Mouse (Mus musculus) cerebellum, adult 11-12 months (tissue): ENCODE measurements around the gene Msantd3.
A peak's percentile ranks its signal among the peaks of the same experiment; 100 is the strongest.

Experiments used
- DNase-seq: peaks from one replicate; pipeline ENCODE4 v3.0.0; 2022

Gene Msantd3

DNA sequence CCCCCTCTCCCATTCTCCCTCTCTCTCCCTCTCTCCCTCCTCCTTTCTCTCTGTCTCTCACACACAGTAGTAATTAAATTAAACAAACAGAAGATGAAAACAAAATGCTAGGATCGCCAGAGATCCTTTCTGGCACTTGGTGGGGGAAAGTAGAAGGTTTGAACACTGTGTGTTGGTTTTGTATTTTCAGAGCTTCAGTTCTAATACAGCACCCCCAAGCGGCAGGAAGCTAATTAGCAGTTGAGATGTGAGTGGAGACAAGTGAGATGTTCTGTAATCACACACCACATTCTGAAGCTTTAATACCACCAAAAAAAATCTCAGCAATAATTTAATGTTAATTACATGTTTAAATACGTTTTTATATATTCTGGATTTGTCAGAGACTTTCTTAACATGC, 16.0 kb downstream of the Msantd3 start:
- no peak for DNase-seq

DNA sequence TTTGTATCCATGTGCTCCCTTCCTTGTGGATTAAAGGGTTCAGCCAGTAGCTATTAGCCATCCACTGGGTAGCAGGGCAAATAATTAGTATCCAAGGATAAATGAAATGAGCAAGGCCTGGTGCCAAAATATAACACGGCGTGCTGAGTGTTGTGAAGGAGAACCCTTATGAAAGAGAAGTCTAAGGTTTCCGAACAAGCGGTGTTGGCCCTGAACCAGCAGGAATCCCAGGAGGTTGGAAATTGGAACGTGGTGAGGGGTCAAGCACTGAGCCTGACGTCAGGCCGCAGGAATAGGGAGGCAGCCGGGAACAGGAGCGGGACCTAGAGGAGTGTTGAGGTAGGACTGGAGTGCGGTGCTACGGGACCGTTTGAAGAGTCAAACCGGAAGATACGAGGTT, 19.9 kb downstream of the Msantd3 start:
- DNase-seq: no peak

DNA sequence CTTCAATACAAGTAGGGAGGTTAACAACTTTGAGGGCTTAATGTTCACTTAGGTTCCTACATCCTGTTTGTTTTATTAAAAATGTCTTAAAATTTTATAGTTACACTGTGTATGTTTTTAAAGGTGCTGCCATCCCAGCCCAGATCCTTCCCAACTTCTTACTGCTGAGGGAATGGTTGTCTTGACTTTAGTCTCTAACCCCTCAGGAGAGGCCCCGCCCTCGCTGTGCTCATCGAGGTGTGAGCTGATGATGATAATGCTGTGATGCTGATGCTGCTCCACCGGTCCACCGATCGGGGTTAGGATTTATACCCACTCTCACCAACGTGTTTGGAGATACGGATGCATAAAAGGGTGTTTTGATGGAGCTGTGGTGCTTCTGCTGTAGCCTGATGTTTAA, 22.1 kb downstream of the Msantd3 start:
- DNase-seq: no peak

DNA sequence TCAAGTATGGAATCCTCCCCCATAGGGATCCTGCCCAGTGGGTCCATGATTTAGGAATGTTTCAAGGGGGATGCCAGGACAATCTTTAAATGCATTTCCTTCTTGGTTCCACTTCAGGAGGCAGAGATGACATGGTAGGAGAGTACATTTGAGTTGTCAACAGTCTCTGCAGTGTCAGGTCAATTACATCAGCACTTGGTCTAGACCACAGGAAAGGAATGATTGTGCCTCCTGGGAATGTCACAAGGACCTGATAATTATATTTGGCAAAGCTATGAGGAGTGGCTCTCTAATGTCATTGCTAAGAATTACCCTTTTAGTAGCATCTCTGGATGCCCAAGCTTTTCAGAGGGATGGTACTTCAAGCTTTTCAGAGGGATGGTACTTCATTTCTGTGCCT, 25.2 kb downstream of the Msantd3 start:
- DNase-seq: no peak

DNA sequence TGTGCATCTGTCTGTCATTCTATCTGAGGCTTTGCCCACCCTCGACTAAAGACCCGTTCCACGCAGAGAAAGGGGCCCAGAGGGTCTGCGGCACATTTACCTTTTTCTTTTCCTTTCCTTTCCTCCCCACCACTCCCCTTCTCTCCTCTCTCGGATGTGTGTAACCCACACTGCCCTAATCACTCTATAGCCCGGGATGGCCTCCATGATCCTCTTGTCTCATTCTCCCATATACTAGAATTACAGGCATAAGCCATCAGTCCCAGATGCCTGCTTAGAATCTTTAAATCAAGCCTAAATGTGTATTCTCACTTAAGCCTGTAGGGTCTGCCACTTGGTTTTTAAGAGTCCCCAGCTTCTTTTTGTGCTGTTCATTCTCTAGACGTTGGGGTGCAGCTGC, 36.6 kb downstream of the Msantd3 start:
- DNase-seq: no peak

DNA sequence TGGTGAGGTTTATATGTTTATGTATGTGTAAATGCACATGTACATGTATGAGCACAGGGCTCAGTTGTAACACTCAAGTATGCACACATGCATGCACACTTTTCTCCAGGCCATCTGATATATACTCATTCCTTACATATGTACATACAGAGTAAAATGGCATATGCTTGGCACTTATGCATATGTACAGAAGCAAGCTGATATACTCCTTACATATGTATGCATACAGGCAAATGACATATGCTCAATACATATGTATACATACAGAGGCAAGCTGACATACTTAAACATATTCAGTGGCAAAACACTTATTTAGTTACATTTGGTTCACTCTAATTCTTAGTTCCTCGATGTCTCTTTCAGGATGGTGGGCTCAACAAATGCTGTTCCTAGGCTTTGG, 38.1 kb downstream of the Msantd3 start:
- DNase-seq: no peak

DNA sequence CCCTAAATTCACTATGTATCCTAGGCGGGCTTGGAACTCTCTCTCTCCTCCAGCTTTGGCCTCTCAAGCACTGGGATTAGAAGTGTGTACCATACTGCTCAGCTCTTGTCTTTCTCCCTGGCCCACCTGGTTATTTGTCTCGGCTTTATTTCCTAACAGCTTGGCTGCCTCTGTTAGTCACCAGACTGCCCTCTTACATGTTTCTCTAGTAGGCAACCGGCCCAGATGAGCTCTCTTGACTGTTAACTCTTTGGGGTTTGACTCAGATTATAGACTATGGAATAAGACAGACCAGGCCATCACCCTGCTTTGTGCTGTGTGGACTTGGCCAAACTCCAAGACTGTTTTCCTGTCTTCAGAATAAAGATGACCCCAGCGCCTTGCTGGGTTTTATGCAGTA, 38.7 kb downstream of the Msantd3 start:
- DNase-seq: no peak

DNA sequence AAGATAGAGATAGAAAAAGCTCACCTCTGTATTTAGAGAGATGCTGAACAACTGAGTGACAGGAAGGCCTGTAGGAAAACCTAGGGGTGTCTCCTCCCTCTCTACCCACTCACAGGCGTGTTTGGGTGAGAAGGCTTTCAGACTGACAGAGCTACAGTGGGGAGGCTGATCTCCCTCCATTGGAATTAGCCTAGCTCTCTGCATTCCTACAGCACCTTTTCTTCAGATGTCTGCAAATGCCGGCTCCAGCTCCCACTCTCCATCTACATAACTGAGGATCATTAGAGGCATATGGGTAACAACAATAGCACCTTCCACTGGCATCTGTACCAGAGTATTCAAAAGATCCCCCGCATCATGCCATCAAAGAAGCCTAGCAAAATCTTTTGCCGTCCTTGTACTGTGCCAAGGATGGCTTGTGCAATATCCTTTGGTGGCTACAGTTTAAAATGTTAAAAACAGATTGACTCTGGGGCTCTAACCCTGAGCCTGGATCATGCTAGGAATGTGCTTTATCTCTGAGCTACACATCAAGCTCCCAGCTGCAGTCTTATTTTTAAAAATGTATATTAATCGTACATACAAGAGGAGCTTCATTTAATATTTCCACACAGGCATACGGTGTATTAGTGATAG, 39.9 kb downstream of the Msantd3 start:
- DNase-seq: no peak

DNA sequence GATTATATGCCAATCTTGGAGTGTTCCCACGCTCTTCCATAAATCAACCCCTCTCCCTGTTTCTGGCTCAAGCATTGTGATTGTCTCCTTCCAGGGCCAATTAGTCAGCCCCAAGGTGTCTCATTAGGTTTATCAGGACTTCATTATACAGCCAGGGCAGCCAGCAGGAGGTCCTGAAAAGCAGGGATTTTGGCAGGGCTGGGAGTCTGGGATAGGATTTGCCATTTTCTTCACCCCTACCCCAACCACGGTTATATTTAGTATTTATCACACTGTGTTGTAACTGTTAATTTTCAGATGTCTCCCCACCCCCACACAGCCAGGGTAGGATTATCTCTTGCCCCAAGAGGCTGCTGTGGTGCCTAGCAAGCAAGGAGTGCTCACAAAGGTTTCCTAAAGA, 41.5 kb downstream of the Msantd3 start:
- DNase-seq: no peak

DNA sequence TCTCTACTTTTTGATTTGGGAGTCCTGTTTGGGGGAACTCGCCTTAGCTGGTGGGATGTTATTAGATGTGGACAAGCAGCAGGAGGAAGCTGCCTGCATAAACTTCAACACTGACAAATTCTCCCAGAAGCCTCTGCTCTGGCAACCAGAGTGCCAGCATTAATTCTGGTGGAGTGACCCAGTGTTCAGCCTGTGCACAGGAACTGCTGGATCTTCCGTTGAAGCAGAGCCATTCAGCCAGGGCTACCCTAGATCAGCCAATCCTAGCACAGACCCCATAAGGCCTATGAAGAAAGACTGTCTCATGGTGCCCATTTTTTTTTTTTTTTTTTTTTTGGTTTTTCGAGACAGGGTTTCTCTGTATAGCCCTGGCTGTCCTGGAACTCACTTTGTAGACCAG, 42.3 kb downstream of the Msantd3 start:
- DNase-seq: no peak

DNA sequence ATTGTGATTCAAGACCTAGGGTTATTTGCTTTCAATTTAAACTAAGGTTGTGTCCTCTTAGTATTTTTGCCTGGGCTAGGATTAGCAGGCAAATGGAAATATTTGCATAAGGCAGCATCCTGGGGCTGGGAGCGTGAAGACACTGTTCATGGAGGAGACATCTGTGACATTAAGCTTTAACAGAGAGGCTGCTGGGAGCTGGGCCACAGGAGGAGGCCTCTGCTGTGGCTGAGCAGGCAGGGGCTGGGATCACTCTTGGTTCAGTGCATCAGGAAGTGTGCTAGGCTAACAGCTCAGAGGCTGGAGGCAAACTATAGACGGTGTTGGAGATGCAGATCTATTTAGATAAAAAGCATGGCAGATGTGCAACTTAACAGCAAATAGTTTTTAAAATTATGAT, 43.2 kb downstream of the Msantd3 start:
- DNase-seq: no peak

DNA sequence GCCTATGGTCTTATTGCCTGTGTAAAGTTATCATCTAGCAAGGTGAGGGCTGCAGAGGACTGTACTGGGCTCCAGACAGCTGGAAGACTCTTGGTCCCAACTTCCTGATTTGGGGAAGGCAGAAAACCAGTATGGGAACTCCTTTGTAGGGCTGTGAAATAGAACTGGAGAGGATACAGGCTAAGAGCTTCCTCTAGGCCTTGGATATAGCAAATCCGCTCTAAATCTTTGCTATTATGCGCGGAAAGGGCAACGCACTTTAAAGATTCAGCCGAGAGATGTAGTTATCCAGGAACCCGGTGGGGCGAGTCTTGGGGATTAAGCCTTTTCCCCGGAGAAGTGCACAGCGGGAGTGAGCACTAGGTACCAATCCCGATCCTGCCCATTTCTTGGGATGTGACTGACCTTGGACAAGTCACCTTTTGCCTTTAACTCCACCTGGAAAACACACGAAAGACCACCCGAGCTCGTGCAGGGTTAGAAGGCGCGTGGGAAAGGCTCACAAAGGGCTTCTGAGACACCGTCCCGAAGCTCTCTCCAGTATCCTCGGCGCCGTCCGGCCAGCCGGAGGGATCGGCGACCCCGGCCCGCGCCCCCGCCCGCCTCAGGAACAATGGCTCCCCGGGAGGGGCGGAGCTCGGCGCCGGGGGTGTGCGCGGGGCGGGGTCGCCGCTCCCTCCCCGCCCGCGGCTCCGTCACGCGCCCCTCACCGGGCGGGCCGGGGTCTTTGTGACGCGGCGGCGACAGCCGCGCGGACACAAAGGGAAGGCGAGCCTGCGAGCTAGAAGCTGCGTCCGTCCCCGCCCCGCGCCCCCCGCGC, 44.9 kb downstream of the Msantd3 start, which contains the start of gene Tmeff1:
TSS of gene Tmeff1 (plus strand) at position 754 of the 820 bp plus-strand sequence.
- no peak for DNase-seq

DNA sequence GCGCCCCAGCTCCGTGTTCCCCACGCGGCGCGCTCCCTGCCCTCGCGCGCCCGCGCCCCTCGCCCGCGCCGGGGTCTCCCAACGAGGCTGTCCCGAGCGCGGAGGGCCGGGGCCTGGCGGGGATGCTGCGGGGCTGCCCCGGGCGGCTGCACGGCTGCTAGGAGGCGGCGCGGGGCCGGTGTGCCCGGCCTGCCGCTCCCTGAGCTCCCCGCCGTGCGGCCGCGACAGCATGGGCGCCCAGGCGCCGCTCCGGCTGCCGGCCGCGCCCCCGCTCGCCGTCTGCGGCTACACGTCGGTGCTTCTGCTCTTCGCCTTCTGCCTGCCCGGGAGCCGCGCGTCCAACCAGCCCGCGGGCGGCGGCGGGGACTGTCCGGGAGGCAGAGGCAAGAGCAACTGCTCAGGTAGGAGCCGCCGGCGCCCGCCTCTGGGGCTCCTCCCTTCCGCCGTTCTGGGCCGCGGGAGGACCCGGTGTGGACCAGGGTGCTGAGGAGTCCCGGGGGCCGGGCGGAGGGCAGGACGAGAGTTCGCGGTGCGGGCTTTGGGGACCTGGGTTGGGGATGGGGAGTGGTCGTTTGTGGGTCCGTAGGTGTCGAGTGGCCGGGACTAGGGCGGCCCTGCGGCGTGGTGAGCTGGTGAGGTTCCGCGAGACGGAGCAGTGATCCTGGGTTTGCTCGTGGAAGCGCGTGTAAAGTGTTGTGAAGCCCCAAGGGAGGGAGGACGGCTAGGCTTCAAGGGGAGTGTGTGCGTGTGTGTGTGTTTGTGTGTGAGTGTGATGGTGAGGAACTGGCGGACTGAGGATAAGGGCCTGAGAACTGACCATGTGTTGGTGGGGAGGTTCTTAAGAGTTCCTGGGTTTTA, 45.7 kb downstream of the Msantd3 start:
- no peak for DNase-seq

DNA sequence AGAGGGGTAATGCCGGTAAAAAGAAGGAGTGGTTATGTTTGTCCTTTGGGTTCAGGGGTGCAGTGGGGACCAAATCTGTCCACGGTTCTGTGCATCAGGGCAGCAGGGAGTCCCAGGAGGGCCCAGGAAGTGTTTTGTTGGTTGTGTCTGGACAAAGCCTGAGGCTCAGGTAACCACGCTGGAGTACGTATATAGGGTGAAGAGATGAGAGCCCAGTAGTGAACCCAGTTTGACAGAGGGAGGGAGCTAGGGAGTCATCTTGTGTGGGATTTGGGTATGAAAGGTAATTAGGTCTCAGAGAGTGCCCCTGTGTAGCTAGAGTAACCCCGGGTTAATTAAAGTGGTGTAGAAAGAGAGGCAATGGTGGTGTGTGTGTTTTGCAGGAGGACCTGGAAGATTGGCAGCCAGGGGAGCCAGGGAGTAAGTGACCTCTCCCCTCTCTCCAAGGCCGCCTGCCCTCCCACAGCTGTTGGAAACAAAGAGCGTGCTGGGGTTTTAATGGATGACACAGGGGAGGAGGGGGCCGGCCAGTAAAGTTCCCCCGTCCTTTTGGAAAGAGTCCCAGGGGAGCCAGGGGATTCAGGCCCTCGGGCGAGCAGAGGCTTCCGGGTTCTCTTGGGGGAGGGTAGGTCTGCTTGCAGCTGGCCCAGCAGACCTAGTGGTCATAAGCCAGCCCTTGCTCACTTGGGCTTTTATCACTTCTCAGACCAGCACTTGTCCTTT, 46.5 kb downstream of the Msantd3 start:
- DNase-seq: peak; percentile 11

DNA sequence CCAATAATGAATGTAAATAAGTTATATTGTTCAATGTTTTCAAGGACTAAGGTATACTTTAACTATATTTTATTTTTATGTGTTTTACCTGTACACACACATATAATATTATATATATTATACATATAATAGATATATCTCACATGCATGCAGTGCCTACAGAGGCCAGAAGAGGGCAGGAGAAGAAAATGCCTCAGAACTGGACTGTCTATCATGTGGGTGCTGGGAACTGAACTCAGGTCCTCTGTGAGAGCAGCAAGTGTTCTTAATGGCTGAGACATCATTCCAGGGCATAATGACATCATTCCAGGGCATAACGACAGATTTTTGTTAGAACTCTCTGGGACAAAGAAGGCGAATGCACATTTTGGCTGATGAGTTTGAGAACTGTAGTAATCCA, 47.8 kb downstream of the Msantd3 start:
- DNase-seq: no peak

DNA sequence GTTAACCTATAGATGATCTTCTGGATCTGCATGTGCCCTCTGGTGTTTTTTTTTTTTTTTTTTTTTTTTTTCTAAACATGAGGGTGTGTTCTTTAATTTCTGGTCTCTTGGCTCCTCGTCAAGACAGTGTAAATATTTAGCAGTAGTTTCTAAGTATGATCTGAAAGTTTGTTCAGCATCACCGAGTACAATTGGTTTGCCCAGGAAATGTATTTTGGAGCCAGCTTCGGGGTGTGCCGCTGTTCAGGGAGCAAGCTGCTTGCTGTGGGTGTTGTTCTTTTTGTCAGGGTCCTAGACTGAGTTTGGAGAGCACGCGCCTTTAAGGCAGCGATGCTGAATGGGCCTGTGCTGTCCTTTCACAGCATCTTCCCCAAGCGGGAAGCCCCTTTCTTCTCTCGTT, 48.8 kb downstream of the Msantd3 start:
- DNase-seq: no peak

DNA sequence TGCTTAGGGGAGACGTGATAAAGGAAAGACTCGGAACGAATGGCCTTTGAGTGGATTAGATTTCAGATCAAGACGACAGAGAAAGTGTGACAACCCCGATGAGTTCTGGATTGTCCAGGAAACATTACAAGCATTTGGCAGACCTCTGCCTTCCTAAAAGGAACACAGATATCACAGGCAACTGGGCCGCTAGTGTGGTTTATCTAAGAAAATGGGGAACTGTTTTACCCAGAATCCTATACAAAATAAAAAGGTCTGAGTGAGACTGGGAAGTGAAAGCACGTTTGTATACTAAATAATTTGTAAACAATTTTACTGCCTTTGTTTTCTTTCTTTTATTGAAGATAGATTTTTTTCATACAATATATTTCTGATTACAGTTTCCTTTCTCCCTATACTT, 51.1 kb downstream of the Msantd3 start:
- no peak for DNase-seq

DNA sequence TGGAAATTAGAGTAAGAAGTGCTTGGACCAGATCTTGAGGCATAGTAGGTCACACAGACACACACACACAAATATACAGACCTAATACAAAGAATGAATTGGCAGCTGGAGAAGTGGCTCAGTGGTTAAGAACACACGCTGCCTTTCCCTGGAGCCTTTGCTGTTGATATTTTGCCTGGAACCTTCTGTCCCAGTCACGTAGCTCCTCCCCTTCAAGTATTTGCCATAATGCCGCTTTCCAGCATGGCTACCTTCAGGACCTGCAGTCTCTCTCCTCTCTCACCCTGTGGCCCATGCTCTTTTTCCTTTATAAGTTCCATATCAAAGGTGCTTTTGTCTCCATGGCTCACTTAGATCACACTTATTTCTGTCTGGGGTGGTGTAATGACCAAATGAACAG, 51.7 kb downstream of the Msantd3 start:
- DNase-seq: no peak

DNA sequence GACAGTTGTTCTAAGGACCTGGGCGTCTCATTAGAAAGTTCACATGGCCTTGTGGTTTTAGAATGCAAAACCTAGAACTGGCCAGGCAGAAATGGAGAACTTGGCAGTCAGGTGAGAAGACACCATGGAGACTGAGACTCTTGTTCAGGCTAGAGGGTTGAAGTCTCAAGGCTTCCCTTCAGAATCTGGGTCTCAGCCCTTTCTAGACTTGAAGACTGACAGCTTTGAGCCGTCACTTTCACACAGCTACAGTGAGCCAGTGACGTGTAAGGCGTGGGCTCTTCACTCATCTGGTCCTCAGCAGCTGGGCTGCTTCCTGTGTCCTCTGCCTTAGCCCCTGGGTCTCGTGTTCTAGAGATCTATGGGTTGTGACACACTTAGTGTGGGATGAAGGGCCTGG, 52.6 kb downstream of the Msantd3 start:
- DNase-seq: no peak

DNA sequence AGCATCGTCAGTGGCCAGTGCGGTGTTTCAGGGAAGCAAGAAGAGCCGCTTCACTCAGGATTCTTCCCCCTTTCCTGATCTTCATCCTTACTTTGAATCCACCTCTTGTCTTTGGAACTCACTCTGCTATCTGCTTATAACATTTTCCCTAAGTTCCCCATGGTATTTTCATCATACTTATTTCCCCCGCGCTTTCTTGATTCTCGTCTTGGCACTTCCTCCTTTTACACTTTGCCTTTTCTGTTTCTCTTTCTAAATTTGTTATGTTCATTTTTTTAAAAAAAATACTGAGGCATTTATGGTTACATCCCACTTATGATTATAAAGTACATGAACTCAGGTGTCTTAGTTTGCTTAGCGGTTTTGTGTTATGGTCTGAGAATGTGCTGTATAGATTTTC, 53.1 kb downstream of the Msantd3 start:
- no peak for DNase-seq

DNA sequence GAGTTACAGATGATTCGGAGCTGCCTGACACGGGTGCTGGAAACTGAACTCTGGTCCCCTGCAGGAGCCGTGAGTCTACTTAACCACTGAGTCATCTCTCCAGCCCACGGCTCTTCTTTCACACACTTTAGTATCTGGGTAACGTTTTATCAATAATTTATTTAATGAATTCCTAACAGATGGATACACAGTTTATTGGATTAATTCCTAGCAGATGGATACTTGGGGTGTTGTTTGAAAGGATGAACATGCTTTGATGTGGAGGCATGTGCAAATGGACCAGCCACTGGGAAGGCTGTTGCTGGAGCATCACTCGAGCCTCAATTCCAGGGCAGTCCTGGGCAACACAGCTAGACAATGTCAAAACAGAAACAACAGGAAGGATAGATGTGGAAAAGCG, 56.4 kb downstream of the Msantd3 start:
- no peak for DNase-seq

DNA sequence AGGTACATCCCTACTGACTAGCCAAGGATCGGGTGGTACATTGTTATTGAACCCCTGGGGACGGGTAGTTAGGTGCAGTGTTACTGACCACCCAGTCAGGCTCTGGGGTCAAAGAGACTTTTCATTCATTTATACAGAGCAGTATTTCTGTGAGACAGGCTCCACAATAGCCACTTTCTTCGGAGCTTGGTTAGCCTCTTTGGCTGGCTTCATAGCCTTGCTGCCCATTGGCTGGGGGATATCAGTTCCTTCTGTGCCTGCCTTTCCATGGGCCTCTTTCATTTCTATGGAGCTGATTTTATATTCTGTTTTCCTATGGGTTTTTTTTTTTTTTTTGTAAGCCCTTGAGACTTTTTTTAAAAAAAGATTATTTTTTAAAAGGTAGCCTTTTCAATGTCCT, 65.9 kb downstream of the Msantd3 start:
- DNase-seq: no peak

DNA sequence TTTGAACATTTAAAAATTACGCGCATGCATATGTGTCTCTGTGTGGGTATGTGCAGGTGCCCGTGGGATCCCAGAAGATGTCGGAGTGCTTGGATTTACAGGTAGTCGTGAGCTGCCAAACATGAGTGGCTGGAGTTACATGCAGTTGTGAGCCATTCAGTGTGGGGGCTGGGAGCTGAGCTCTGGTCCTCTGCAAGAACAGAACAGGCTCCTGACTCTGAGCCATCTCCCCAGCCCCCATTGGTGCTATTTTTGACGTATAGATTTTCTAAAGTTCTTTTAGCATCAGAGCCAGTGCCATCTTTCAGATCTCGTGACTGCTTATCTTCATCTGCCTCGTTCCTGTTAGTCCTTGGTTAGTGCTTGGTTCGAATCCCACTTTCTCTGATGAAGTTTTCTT, 69.8 kb downstream of the Msantd3 start:
- DNase-seq: no peak
